Mouse (Mus musculus): ENCODE results near the gene Rpf2. TPM values are rescaled to one million over a fixed set of nuclear protein-coding genes. Genes with fewer than 3 reads are reported as not detected.

Gene Rpf2
- polyA plus RNA-seq (2012; ENCODE audit: low replicate concordance), result 1.7 and 4.3 TPM in 2 replicates

GRCm38 (mm10) chr10:40246374-40247165 is at the start of gene Rpf2:
TSS of gene Rpf2 (minus strand) at chr10:40247036.

GRCm38 (mm10) chr10:40257414-40258255 is 10.8 kb upstream of the Rpf2 start, which contains the start of gene Gtf3c6:
TSS of gene Gtf3c6 (minus strand) at chr10:40258108.

Other genes starting within 250 kb of the Rpf2 start
- not detected in 2 replicates for gene Mfsd4b1, start 221.8 kb downstream of the Rpf2 start, polyA plus RNA-seq (2012; ENCODE audit: low replicate concordance)
- gene Slc16a10, start 104.8 kb downstream of the Rpf2 start, polyA plus RNA-seq (2012; ENCODE audit: low replicate concordance), result 29.9 and 32.7 TPM in 2 replicates
- gene Gtf3c6, start 11.1 kb upstream of the Rpf2 start, polyA plus RNA-seq (2012; ENCODE audit: low replicate concordance), result 2.5 and 6.6 TPM in 2 replicates
- gene Amd1, start 55.1 kb upstream of the Rpf2 start, polyA plus RNA-seq (2012; ENCODE audit: low replicate concordance), result 8.3 and 10.4 TPM in 2 replicates
- 8.1 and 9.4 TPM in 2 replicates for gene Cdk19, start 92.5 kb upstream of the Rpf2 start, polyA plus RNA-seq (2012; ENCODE audit: low replicate concordance)